Mouse (Mus musculus) cortical plate, adult 2 months (tissue): Measurements from ENCODE around the gene Fpr2.

ENCODE experiments used
- CTCF ChIP-seq: fragments of 200-500 bp; IDR thresholded peaks from 2 replicates; pipeline ENCODE4 v1.5.1; 2011; ENCODE audit warnings: mild to moderate bottlenecking, control low read depth, low read length; ENCODE audit not compliant: insufficient read depth; ENCODE audit errors: extremely low read depth
- POLR2A ChIP-seq: fragments of 200-500 bp; IDR thresholded peaks from 2 replicates; pipeline ENCODE4 v1.6.1; 2011; ENCODE audit warnings: mild to moderate bottlenecking, low read length, control low read depth; ENCODE audit not compliant: insufficient read depth; ENCODE audit errors: extremely low read depth

DNA sequence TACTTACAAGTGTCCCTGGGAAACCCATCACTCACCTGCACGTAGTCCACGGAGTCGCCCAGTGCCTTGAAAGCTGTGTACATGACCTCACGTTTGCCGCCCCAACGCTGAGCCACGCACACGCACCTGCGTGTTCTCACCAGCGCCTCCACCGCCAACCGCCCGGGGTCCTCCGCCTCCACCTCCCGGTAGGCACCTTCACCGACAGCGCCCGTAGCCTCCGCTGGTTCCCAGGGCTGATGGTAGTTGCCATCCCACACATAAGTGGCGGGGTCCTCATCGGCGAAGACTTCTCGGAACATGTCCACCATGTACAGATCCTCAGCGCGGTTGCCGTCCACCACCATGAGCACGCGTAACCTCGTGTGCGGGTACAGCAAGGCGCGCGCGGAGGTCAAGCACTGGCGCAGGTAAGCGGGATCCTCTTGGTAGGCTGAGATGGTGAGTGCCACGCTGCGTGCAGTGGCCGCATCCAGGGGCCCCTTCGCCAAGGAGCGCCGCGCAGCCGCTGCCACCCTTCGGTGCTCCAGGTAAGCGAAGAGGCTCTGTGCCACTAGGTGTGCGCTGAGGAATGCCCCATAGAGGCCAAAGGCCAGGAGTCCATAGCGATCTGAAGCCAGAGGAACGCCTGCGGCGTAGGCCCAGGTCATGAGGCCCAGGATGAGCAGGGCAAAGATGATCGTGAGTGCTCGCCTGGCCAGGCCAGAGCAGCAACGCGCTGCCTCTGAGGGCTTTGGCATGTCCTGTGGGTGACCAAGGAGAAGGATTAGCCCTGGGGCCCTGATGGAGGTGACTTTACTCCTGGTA lies 37.5 kb upstream of the Fpr2 start:
- TF ChIP-seq CTCF = no peak
- no peak for TF ChIP-seq POLR2A
